Mouse (Mus musculus): ENCODE measurements around the gene Arl4a. TPM values are rescaled to one million over a fixed set of nuclear protein-coding genes. Genes with fewer than 3 reads are reported as not detected.

The Arl4a gene
- polyA plus RNA-seq, 1 experiment from 2014 or later: 39.8 TPM

GRCm38 (mm10) chr12:40023014-40023642 lies 14.7 kb downstream of the Arl4a start:
- no peaks in the 10 kb centered on the region for H3K27me3 ChIP-seq (ENCODE audit: control insufficient read depth, insufficient read depth, low read length)
- no peak overlapping the region for H3K27ac ChIP-seq (replicated peaks in 1 of 2; ENCODE audit: control insufficient read depth in 1 of 2, insufficient read depth in 1 of 2, low read depth in 2 of 2, low read length in 2 of 2)
- 75% methylated on average over 3 of the region's 3 CpGs for WGBS
- H3K9ac ChIP-seq (ENCODE audit: low read length): no peak overlapping the region
- no peak for ATAC-seq (ENCODE audit: insufficient number of reproducible peaks, insufficient read depth, low FRiP score, low read depth)
- H3K4me2 ChIP-seq (ENCODE audit: low read length): no peak overlapping the region
- H3K4me1 ChIP-seq (ENCODE audit: control insufficient read depth in 2 of 2, insufficient read depth in 2 of 2, low read length in 2 of 2): 0 out of 4 replicates have a peak, but pooled peaks cover 0 to 4% of the 10 kb centered on the region in 2 experiments
- H3K4me3 ChIP-seq (ENCODE audit: control insufficient read depth in 1 of 2, insufficient read depth in 1 of 2, low read depth in 1 of 2, low read length in 2 of 2): no peak overlapping the region
- H3K36me3 ChIP-seq (ENCODE audit: control insufficient read depth, insufficient read depth, low read length): no peaks in the 10 kb centered on the region
- no peaks in the 10 kb centered on the region for H3K9me3 ChIP-seq (ENCODE audit: control insufficient read depth, low read length)

DNA sequence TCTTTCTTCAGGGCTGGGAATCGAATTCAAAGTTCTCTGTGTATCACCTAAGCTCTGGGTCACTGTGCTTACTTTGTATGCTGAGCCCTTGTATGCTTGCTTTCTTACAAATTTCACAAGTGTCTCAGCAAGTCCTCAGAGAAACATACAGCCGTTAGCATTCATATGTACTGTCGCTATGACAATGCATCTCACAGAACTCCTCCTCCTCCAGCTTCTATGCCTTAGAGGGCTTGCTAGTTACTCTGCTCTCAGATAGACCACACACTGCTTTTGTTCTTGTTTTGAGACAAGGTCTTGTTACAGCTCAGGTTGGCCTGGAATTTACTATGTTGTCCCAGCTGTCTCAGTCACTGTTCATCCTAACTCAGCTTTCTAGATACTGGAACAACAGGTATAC lies 15.5 kb downstream of the Arl4a start:
- no peak overlapping the region for H3K27ac ChIP-seq (replicated peaks in 1 of 2; ENCODE audit: control insufficient read depth in 1 of 2, insufficient read depth in 1 of 2, low read depth in 2 of 2, low read length in 2 of 2)
- H3K36me3 ChIP-seq (ENCODE audit: control insufficient read depth, insufficient read depth, low read length): no peaks in the 10 kb centered on the region
- no peak overlapping the region for H3K9ac ChIP-seq (ENCODE audit: low read length)
- H3K4me2 ChIP-seq (ENCODE audit: low read length): no peak overlapping the region
- H3K9me3 ChIP-seq (ENCODE audit: control insufficient read depth, low read length): no peaks in the 10 kb centered on the region
- WGBS: 81% methylated on average over 3 of the region's 3 CpGs
- no peaks in the 10 kb centered on the region for H3K27me3 ChIP-seq (ENCODE audit: control insufficient read depth, insufficient read depth, low read length)
- 0 out of 4 replicates have a peak, but pooled peaks cover 0 to 4% of the 10 kb centered on the region in 2 experiments for H3K4me1 ChIP-seq (ENCODE audit: control insufficient read depth in 2 of 2, insufficient read depth in 2 of 2, low read length in 2 of 2)
- no peak for ATAC-seq (ENCODE audit: insufficient number of reproducible peaks, insufficient read depth, low FRiP score, low read depth)
- no peak overlapping the region for H3K4me3 ChIP-seq (ENCODE audit: control insufficient read depth in 1 of 2, insufficient read depth in 1 of 2, low read depth in 1 of 2, low read length in 2 of 2)

DNA sequence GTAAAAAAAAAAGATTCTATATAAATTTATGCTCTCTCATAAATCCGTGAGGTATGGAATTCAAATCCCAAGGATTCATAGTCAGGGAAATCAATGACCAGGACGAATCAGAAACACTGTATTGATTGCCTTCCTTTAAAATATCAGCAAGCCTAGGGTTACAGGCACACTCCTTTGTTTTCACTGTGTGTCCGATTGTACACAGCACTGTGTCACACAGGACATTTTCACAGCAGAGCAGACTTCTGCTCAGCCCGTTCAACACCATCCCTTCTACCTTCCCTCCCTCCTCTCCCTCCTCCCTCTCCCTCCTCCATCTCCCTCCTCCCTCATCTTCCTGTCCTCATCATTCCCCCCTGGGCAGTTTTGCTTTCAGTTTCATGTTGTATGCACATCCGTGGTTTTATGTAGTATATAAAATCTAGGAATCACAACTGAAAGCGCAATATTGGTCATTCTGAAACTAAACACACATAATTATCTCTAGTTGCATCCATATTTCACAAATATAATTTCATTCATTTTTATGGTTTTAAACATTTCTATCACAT lies 19.8 kb downstream of the Arl4a start:
- no peak overlapping the region for H3K4me2 ChIP-seq (ENCODE audit: low read length)
- 72% methylated on average over 6 of the region's 6 CpGs for WGBS

DNA sequence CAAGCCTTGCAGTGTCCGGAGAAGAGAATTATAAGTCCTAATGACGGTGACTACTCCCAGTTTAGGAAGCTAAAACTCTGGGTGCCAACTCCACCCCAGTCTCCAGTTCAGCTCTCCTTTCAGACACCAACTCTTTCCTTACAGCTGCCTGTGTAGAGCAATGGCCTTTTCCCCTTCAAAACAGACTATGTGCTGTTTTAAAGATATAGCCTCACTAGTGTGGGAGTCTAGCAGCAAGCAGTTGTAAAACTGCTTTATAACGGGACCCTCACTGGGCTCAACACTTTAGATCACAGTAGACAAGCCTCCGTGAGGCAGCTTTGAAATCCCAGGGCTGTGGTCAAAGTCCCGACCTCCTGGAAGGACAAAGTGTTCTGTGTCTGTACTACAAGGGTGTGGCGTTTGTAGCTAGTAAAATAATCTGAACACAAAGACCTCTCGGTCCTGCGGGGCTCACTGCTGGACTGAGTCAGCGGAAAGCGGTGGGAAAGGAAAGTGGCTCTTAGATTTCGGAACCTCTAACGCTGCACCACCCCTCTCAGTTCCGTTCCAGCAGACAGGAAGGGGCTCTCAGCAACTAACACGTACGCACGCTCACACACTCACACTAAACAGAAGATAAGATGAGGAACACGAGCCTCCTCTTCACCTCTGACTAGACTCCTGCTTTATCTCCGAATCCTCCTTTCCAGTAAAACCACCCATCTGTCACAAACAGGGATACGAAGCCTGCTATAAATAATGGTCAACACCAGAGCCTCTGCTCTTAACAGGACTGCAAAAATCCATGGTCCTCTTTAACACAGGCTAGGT lies 21.0 kb downstream of the Arl4a start:
- Histone ChIP-seq H3K9me3 (ENCODE audit: control insufficient read depth, low read length) (no peaks in the 10 kb centered on the region), H3K4me3 (ENCODE audit: control insufficient read depth in 1 of 2, insufficient read depth in 1 of 2, low read depth in 1 of 2, low read length in 2 of 2) (peak overlapping the region; percentile 41 to 43), H3K27ac (replicated peaks in 1 of 2; ENCODE audit: control insufficient read depth in 1 of 2, insufficient read depth in 1 of 2, low read depth in 2 of 2, low read length in 2 of 2) (peak overlapping the region; percentile 63 to 74), H3K9ac (ENCODE audit: low read length) (peak overlapping the region; percentile 67), H3K4me2 (ENCODE audit: low read length) (peak overlapping the region; percentile 64), H3K27me3 (ENCODE audit: control insufficient read depth, insufficient read depth, low read length) (no peaks in the 10 kb centered on the region), H3K4me1 (ENCODE audit: control insufficient read depth in 2 of 2, insufficient read depth in 2 of 2, low read length in 2 of 2) (peaks cover 3 to 10% of the 10 kb centered on the region in 2 experiments; a peak in 3 of 4 replicates), H3K36me3 (ENCODE audit: control insufficient read depth, insufficient read depth, low read length) (no peaks in the 10 kb centered on the region)
- WGBS: 8% methylated on average over 19 of the region's 19 CpGs
- peak; percentile 78 for ATAC-seq (ENCODE audit: insufficient number of reproducible peaks, insufficient read depth, low FRiP score, low read depth)

More for the DNA sequence above, 19.8 kb downstream of the Arl4a start:
- Histone ChIP-seq H3K36me3 (ENCODE audit: control insufficient read depth, insufficient read depth, low read length) (no peaks in the 10 kb centered on the region), H3K27ac (replicated peaks in 1 of 2; ENCODE audit: control insufficient read depth in 1 of 2, insufficient read depth in 1 of 2, low read depth in 2 of 2, low read length in 2 of 2) (no peak overlapping the region), H3K4me3 (ENCODE audit: control insufficient read depth in 1 of 2, insufficient read depth in 1 of 2, low read depth in 1 of 2, low read length in 2 of 2) (no peak overlapping the region), H3K9ac (ENCODE audit: low read length) (no peak overlapping the region), H3K4me1 (ENCODE audit: control insufficient read depth in 2 of 2, insufficient read depth in 2 of 2, low read length in 2 of 2) (peaks cover 3 to 10% of the 10 kb centered on the region in 2 experiments; a peak in 3 of 4 replicates), H3K9me3 (ENCODE audit: control insufficient read depth, low read length) (no peaks in the 10 kb centered on the region), H3K27me3 (ENCODE audit: control insufficient read depth, insufficient read depth, low read length) (no peaks in the 10 kb centered on the region)
- ATAC-seq (ENCODE audit: insufficient number of reproducible peaks, insufficient read depth, low FRiP score, low read depth): no peak

GRCm38 (mm10) chr12:40016068-40016467 lies 21.8 kb downstream of the Arl4a start:
- no peaks in the 10 kb centered on the region for H3K9me3 ChIP-seq (ENCODE audit: control insufficient read depth, low read length)
- H3K36me3 ChIP-seq (ENCODE audit: control insufficient read depth, insufficient read depth, low read length): no peaks in the 10 kb centered on the region
- H3K4me2 ChIP-seq (ENCODE audit: low read length): no peak overlapping the region
- no peak overlapping the region for H3K9ac ChIP-seq (ENCODE audit: low read length)
- peaks cover 3 to 10% of the 10 kb centered on the region in 2 experiments; a peak in 3 of 4 replicates for H3K4me1 ChIP-seq (ENCODE audit: control insufficient read depth in 2 of 2, insufficient read depth in 2 of 2, low read length in 2 of 2)
- H3K4me3 ChIP-seq (ENCODE audit: control insufficient read depth in 1 of 2, insufficient read depth in 1 of 2, low read depth in 1 of 2, low read length in 2 of 2): no peak overlapping the region
- H3K27ac ChIP-seq (replicated peaks in 1 of 2; ENCODE audit: control insufficient read depth in 1 of 2, insufficient read depth in 1 of 2, low read depth in 2 of 2, low read length in 2 of 2): no peak overlapping the region
- ATAC-seq (ENCODE audit: insufficient number of reproducible peaks, insufficient read depth, low FRiP score, low read depth): no peak
- no peaks in the 10 kb centered on the region for H3K27me3 ChIP-seq (ENCODE audit: control insufficient read depth, insufficient read depth, low read length)
- 66% methylated on average over 9 of the region's 9 CpGs for WGBS

DNA sequence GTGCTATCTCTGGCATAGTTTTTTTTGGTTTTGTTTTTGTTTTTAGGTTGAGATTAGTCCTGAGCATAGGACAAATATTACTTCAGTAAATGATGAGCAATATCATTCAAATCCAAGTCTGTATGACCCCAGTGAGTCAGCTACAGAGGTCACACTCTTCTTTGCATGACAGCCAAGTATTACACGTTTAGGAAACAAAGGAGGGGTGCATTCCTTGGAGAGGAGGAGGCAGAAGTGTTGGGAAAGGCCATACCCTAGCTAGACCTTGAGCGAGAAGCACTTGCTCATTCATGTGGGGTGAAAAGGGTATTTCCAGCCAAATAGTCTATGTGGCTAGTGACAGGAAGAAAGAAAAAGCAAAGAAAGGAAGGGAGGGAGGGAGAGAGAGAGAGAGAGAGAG lies 28.0 kb downstream of the Arl4a start:
- ATAC-seq (ENCODE audit: insufficient number of reproducible peaks, insufficient read depth, low FRiP score, low read depth): no peak
- H3K4me2 ChIP-seq (ENCODE audit: low read length): no peak overlapping the region
- H3K27ac ChIP-seq (replicated peaks in 1 of 2; ENCODE audit: control insufficient read depth in 1 of 2, insufficient read depth in 1 of 2, low read depth in 2 of 2, low read length in 2 of 2): no peak overlapping the region
- H3K4me1 ChIP-seq (ENCODE audit: control insufficient read depth in 2 of 2, insufficient read depth in 2 of 2, low read length in 2 of 2): peaks cover 0 to 2% of the 10 kb centered on the region in 2 experiments; a peak in 1 of 4 replicates
- 58% methylated on average over 2 of the region's 2 CpGs for WGBS
- H3K4me3 ChIP-seq (ENCODE audit: control insufficient read depth in 1 of 2, insufficient read depth in 1 of 2, low read depth in 1 of 2, low read length in 2 of 2): no peak overlapping the region
- H3K9ac ChIP-seq (ENCODE audit: low read length): no peak overlapping the region
- H3K27me3 ChIP-seq (ENCODE audit: control insufficient read depth, insufficient read depth, low read length): no peaks in the 10 kb centered on the region
- no peaks in the 10 kb centered on the region for H3K9me3 ChIP-seq (ENCODE audit: control insufficient read depth, low read length)
- H3K36me3 ChIP-seq (ENCODE audit: control insufficient read depth, insufficient read depth, low read length): no peaks in the 10 kb centered on the region

DNA sequence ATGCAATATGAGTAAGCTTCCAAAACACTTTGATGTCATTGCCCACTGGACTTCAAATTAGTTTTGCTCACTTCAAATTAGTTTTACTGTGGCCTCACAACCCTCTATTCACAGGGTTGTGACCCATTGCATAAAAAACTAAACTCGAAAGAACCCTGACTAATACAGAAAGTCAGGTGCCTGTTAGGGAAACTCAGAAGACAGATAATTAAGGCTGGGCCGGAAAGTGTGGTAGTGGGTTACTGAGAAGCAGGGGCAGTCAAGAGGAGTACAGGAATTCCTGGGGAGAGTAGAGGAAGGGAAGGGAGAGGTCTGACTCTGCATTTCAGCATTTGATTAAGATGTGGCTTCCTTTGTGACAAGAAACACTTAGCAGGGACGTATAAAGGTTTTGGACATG lies 29.4 kb downstream of the Arl4a start:
- ATAC-seq (ENCODE audit: insufficient number of reproducible peaks, insufficient read depth, low FRiP score, low read depth): no peak
- no peak overlapping the region for H3K4me2 ChIP-seq (ENCODE audit: low read length)

More for the DNA sequence above, 29.4 kb downstream of the Arl4a start:
- WGBS: 70% methylated on average over 3 of the region's 3 CpGs
- Histone ChIP-seq H3K36me3 (ENCODE audit: control insufficient read depth, insufficient read depth, low read length) (no peaks in the 10 kb centered on the region), H3K27ac (replicated peaks in 1 of 2; ENCODE audit: control insufficient read depth in 1 of 2, insufficient read depth in 1 of 2, low read depth in 2 of 2, low read length in 2 of 2) (no peak overlapping the region), H3K9ac (ENCODE audit: low read length) (no peak overlapping the region), H3K4me1 (ENCODE audit: control insufficient read depth in 2 of 2, insufficient read depth in 2 of 2, low read length in 2 of 2) (peaks cover 0 to 8% of the 10 kb centered on the region in 2 experiments; a peak in 1 of 4 replicates), H3K27me3 (ENCODE audit: control insufficient read depth, insufficient read depth, low read length) (no peaks in the 10 kb centered on the region), H3K4me3 (ENCODE audit: control insufficient read depth in 1 of 2, insufficient read depth in 1 of 2, low read depth in 1 of 2, low read length in 2 of 2) (no peak overlapping the region), H3K9me3 (ENCODE audit: control insufficient read depth, low read length) (no peaks in the 10 kb centered on the region)

Measured in heart, embryonic 14.5 days (tissue).